Mouse (Mus musculus) cerebral cortex, adult 2 months (tissue): ENCODE measurements around the gene Ephb3.

Source experiments
- WGBS: fragments of 180-500 bp; shearing (Covaris S2); methylation state at CpG from one replicate; pipeline ENCODE4 v1.1.7; 2018; 5-methylcytosine and 5-hydroxymethylcytosine counted together

Gene Ephb3

GRCm38 (mm10) chr16:21204367-21205092 lies at the start of gene Ephb3:
Gene Ephb3, plus strand, starts transcription at chr16:21204755.
- under 1% methylated on average over 51 of the region's 51 CpGs for WGBS

- 96% methylated on average over 1 of the region's 1 CpGs for WGBS
Observed at GRCm38 (mm10) chr16:21159226-21159625, 45.3 kb upstream of the Ephb3 start.

GRCm38 (mm10) chr16:21163423-21163822 lies 41.1 kb upstream of the Ephb3 start:
- 90% methylated on average over 3 of the region's 3 CpGs for WGBS

- WGBS = 9% methylated on average over 17 of the region's 19 CpGs
Observed at GRCm38 (mm10) chr16:21165343-21166220, 39.0 kb upstream of the Ephb3 start.

- WGBS = 51% methylated on average over 13 of the region's 13 CpGs
Observed at GRCm38 (mm10) chr16:21168730-21169129, 35.8 kb upstream of the Ephb3 start.

GRCm38 (mm10) chr16:21175236-21175635 lies 29.3 kb upstream of the Ephb3 start:
- 14% methylated on average over 1 of the region's 1 CpGs for WGBS

- WGBS = 36% methylated on average over 1 of the region's 1 CpGs
Observed at GRCm38 (mm10) chr16:21182108-21182507, 22.4 kb upstream of the Ephb3 start.

- 16% methylated on average over 7 of the region's 7 CpGs for WGBS
Observed at GRCm38 (mm10) chr16:21187568-21187967, 17.0 kb upstream of the Ephb3 start.

GRCm38 (mm10) chr16:21188345-21188744 lies 16.2 kb upstream of the Ephb3 start:
- 67% methylated on average over 3 of the region's 3 CpGs for WGBS

- 81% methylated on average over 14 of the region's 14 CpGs for WGBS
Observed at GRCm38 (mm10) chr16:21191569-21191968, 13.0 kb upstream of the Ephb3 start.

- WGBS = 30% methylated on average over 7 of the region's 7 CpGs
Observed at GRCm38 (mm10) chr16:21192509-21193354, 11.8 kb upstream of the Ephb3 start.

- 90% methylated on average over 12 of the region's 12 CpGs for WGBS
Observed at GRCm38 (mm10) chr16:21194182-21194581, 10.4 kb upstream of the Ephb3 start.

- 68% methylated on average over 8 of the region's 8 CpGs for WGBS
Observed at GRCm38 (mm10) chr16:21195260-21195866, 9.2 kb upstream of the Ephb3 start.

GRCm38 (mm10) chr16:21196576-21196975 lies 8.0 kb upstream of the Ephb3 start:
- WGBS = 93% methylated on average over 3 of the region's 3 CpGs

GRCm38 (mm10) chr16:21197542-21197941 lies 7.0 kb upstream of the Ephb3 start:
- 93% methylated on average over 4 of the region's 4 CpGs for WGBS

GRCm38 (mm10) chr16:21198006-21198405 lies 6.5 kb upstream of the Ephb3 start:
- 89% methylated on average over 7 of the region's 7 CpGs for WGBS

- WGBS = 17% methylated on average over 1 of the region's 1 CpGs
Observed at GRCm38 (mm10) chr16:21198529-21198928, 6.0 kb upstream of the Ephb3 start.

GRCm38 (mm10) chr16:21199426-21199825 lies 5.1 kb upstream of the Ephb3 start:
- 72% methylated on average over 8 of the region's 8 CpGs for WGBS

GRCm38 (mm10) chr16:21202731-21203130 lies 1.8 kb upstream of the Ephb3 start:
- WGBS = 89% methylated on average over 4 of the region's 4 CpGs

GRCm38 (mm10) chr16:21205093-21205886 lies 735 bp downstream of the Ephb3 start:
- WGBS = 3% methylated on average over 60 of the region's 60 CpGs
